Mouse (Mus musculus) hindbrain, embryonic 15.5 days (tissue): ENCODE data around the gene Cfb. TPM values are rescaled to one million over a fixed set of nuclear protein-coding genes. Genes with fewer than 3 reads are reported as not detected.

Experiments
- ATAC-seq: fragments of 200-750 bp; cut with Nextera tagmentation; 2 replicates; pipeline ENCODE4 v1.8.0; 2017; ENCODE audit warnings: low read depth, moderate number of reproducible peaks, moderate TSS enrichment; ENCODE audit not compliant: low FRiP score
- H3K27ac ChIP-seq: fragments of 300-500 bp; sonication (generic); replicated peaks from 2 replicates; pipeline ENCODE4 v1.5.1; 2015; ENCODE audit warnings: mild to moderate bottlenecking, inconsistent platforms
- H3K27me3 ChIP-seq: fragments of 300-500 bp; sonication (generic); 2 replicates; pipeline ENCODE4 v1.6.1; 2015; ENCODE audit warnings: control low read depth, inconsistent platforms
- H3K36me3 ChIP-seq: fragments of 300-500 bp; sonication (generic); 2 replicates; pipeline ENCODE4 v1.6.1; 2015; ENCODE audit warnings: control low read depth, inconsistent platforms
- H3K4me1 ChIP-seq: fragments of 300-500 bp; sonication (generic); replicated peaks from 2 replicates; pipeline ENCODE4 v1.6.1; 2015; ENCODE audit warnings: control low read depth, inconsistent platforms
- H3K4me2 ChIP-seq: fragments of 300-500 bp; sonication (generic); 2 replicates; pipeline ENCODE4 v1.6.1; 2015; ENCODE audit warnings: moderate library complexity, mild to moderate bottlenecking, inconsistent platforms
- H3K4me3 ChIP-seq: fragments of 300-500 bp; sonication (generic); 2 replicates; pipeline ENCODE4 v1.5.1; 2015; ENCODE audit warnings: mild to moderate bottlenecking, inconsistent platforms
- H3K9ac ChIP-seq: fragments of 300-500 bp; sonication (generic); 2 replicates; pipeline ENCODE4 v1.6.1; 2015; ENCODE audit warnings: inconsistent platforms
- H3K9me3 ChIP-seq: fragments of 300-500 bp; sonication (generic); 2 replicates; pipeline ENCODE4 v1.6.1; 2016; ENCODE audit warnings: control low read depth, inconsistent platforms
- WGBS: fragments of 180-500 bp; shearing (Covaris S2); methylation state at CpG from one replicate; pipeline ENCODE4 v1.1.7; 2015; 5-methylcytosine and 5-hydroxymethylcytosine counted together
- polyA plus RNA-seq: library from polyadenylated mRNA; unstranded; fragments of >200 nt; fragmentation: Nextera tagmentation; extraction: Ambion mirVana; gene quantifications from 2 replicates; pipeline ENCODE4 v1.2.1, GENCODE M21; 2015

Cfb gene
- polyA plus RNA-seq, 1 experiment from 2014 or later: 2.5 TPM

DNA sequence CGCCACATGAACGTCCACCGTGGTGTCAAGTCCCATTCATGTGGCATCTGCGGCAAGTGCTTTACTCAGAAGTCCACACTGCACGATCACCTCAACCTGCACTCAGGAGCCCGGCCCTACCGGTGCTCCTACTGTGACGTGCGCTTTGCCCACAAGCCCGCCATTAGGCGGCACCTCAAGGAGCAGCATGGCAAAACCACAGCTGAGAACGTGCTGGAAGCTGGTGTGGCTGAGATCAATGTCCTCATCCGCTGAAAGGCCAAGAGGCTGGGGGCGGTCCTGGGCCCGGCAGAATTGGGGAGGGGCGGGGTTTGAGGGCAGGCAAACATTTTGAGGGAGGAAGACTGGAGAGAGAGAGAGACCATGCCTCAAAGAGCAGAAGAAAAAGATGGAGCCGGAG lies 34.0 kb upstream of the Cfb start:
- no peak for ATAC-seq
- Histone ChIP-seq H3K4me3 (peak overlapping the region; percentile 74; the same call in 1 of the 2 replicates), H3K9me3 (no peaks in the 10 kb centered on the region), H3K27me3 (no peaks in the 10 kb centered on the region), H3K9ac (no peak overlapping the region), H3K27ac (no peak overlapping the region), H3K36me3 (peaks cover 4% of the 10 kb centered on the region), H3K4me2 (peak overlapping the region; percentile 96), H3K4me1 (peaks cover 54% of the 10 kb centered on the region)
- WGBS: 87% methylated on average over 17 of the region's 17 CpGs

DNA sequence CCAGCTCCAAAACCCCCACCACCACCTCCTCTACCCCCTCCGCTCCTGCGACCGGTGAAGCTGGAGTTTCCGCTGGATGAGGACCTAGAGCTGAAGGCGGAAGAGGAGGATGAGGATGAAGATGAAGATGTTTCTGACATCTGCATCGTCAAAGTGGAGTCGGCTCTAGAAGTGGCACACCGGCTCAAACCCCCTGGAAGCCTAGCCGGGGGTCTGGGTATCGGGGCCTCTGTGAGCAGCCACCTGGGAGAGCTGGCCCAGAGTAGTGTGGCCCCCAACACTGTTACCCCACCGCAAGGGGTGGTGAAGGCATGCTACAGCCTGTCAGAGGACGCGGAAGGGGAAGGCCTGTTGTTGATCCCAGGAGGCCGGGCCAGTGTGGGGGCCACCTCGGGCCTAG lies 33.4 kb upstream of the Cfb start:
- no peak for ATAC-seq
- peak overlapping the region; percentile 74 for H3K4me3 ChIP-seq
- H3K27me3 ChIP-seq: no peaks in the 10 kb centered on the region
- WGBS: 90% methylated on average over 15 of the region's 15 CpGs
- peak overlapping the region; percentile 81 for H3K9ac ChIP-seq
- H3K36me3 ChIP-seq: no peaks in the 10 kb centered on the region; the same call in 1 of the 2 replicates
- peaks cover 47% of the 10 kb centered on the region for H3K4me1 ChIP-seq
- H3K4me2 ChIP-seq: peak overlapping the region; percentile 96
- H3K27ac ChIP-seq: peak overlapping the region; percentile 91
- H3K9me3 ChIP-seq: no peaks in the 10 kb centered on the region

DNA sequence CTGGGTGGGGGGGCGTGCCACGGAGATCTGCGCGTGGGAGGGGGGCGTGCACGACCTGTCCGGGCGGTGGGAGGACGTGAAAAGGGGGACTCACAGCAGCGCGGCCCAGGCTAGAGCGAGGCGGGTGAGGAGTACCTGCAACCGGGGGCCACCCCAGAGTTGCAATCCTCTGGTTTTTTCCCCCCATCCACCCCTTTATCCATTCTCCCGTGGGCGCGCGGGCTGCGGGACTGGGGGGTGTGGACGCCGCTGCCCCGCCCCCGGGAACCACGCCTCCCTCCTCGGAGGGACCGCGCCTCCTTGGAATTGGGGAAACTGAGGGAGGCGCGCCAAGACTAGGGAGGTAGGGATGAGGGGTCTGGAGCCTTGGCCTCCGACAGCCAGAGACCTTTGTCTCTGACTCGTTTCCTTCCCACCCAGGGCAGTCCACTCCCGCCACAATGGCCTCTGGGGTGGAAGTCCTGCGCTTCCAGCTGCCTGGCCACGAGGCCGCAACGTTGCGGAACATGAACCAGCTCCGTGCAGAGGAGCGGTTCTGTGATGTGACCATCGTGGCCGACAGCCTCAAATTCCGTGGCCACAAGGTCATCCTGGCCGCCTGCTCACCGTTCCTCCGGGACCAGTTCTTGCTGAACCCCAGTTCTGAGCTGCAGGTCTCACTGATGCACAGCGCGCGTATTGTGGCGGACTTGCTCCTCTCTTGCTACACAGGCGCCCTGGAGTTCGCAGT lies 32.6 kb upstream of the Cfb start:
- H3K4me3 ChIP-seq: peak overlapping the region; percentile 74
- WGBS: 5% methylated on average over 51 of the region's 51 CpGs
- H3K27ac ChIP-seq: peak overlapping the region; percentile 91

DNA sequence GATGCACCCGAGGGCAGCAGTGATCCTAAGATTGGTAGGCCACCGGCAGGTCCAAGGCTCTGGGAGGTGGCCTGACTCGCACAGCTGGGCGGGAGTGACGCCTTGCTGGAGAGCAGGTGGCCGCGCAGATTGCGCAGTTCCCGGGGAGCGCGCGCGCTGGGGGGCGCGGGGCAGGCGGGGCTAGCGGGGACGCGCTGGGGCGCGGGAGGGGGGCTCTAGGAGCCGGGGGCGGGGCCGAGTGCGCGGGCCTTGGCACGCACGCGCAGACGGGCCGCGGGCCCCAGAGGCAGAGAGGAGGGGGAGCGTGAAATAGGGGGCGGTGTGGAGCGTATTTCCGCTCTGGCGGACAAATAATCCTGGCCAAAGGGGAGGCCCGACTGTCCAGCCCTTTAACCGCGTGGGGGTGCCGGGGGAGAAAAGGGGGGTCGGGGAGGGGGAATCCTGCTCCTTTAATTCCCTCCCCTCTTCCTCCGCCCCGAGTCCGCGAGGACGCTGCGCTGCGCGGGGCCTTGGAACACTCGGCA lies 31.8 kb upstream of the Cfb start:
- H3K9ac ChIP-seq: peak overlapping the region; percentile 81
- no peaks in the 10 kb centered on the region for H3K27me3 ChIP-seq
- ATAC-seq: peak; percentile 92
- no peaks in the 10 kb centered on the region for H3K9me3 ChIP-seq
- H3K36me3 ChIP-seq: no peaks in the 10 kb centered on the region; the same call in 1 of the 2 replicates
- H3K4me1 ChIP-seq: peaks cover 35% of the 10 kb centered on the region
- H3K27ac ChIP-seq: peak overlapping the region; percentile 91
- peak overlapping the region; percentile 96 for H3K4me2 ChIP-seq
- WGBS: 0% methylated on average over 16 of the region's 51 CpGs
- H3K4me3 ChIP-seq: peak overlapping the region; percentile 74

More for the DNA sequence above, 32.6 kb upstream of the Cfb start:
- Histone ChIP-seq H3K4me1 (peaks cover 40% of the 10 kb centered on the region), H3K4me2 (peak overlapping the region; percentile 96), H3K27me3 (no peaks in the 10 kb centered on the region), H3K9me3 (no peaks in the 10 kb centered on the region), H3K36me3 (no peaks in the 10 kb centered on the region; the same call in 1 of the 2 replicates), H3K9ac (peak overlapping the region; percentile 81)
- ATAC-seq: peak; percentile 31

DNA sequence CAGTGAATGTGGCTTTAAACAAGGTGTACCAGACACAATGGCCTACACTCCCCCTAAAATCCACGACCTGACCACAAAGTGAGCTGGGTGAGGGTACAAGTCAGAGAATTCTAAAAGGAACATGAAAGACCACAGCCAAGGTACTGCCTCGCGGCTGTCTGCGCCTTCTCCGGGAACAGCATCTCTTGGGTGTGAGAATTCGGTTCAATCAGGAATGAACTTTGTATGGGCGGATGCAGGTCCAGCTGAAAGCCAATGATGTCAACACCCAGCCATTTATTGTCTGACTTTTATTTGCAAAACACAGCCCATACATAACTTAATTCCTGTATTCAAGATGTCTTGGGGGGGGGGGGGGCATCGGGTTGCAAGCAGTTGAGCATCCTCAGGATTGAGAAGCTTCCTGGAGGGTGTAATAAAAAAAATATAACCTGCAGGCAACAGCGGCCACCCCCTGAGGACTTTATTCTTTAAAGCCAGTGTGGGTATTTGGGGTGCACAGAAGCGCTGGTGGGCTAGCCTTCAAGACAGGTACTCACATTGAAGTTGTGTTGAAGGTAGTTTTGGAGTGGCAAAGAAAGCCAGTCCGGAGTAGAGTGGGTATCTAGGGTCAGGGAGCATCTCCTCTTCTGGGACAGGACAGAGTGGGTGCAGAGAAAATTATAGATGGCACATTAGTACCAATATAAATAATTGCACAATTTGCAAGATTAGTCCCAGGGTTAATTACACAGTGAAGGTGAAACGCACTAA lies 30.9 kb upstream of the Cfb start:
- peaks cover 35% of the 10 kb centered on the region for H3K4me1 ChIP-seq
- H3K4me3 ChIP-seq: peak overlapping the region; percentile 74
- H3K9me3 ChIP-seq: no peaks in the 10 kb centered on the region
- WGBS: 74% methylated on average over 12 of the region's 12 CpGs
- H3K27me3 ChIP-seq: no peaks in the 10 kb centered on the region
- H3K4me2 ChIP-seq: peak overlapping the region; percentile 96
- peak overlapping the region; percentile 51 for H3K9ac ChIP-seq
- no peak for ATAC-seq
- peak overlapping the region; percentile 91 for H3K27ac ChIP-seq
- no peaks in the 10 kb centered on the region; the same call in 1 of the 2 replicates for H3K36me3 ChIP-seq

DNA sequence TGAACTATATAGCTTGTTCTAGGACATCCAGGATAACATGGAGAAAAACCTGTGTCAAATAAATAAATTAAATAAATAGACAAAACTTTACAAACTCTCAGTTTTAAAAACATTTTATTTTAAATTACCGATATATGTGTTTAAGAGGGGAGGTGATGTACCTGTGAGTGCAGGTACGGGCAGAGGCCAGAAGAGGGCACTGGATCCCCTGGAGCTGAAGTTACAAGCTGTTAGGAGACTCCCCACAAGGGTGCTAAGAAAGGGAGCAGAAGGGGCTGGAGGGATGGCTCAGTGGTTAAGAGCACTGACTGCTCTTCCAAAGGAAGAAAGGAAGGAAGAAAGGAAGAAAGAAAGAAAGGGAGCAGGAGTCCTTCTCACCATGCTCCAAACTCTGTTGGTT lies 29.1 kb upstream of the Cfb start:
- H3K4me1 ChIP-seq: peaks cover 20% of the 10 kb centered on the region
- H3K27me3 ChIP-seq: no peaks in the 10 kb centered on the region
- no peaks in the 10 kb centered on the region; the same call in 1 of the 2 replicates for H3K36me3 ChIP-seq

DNA sequence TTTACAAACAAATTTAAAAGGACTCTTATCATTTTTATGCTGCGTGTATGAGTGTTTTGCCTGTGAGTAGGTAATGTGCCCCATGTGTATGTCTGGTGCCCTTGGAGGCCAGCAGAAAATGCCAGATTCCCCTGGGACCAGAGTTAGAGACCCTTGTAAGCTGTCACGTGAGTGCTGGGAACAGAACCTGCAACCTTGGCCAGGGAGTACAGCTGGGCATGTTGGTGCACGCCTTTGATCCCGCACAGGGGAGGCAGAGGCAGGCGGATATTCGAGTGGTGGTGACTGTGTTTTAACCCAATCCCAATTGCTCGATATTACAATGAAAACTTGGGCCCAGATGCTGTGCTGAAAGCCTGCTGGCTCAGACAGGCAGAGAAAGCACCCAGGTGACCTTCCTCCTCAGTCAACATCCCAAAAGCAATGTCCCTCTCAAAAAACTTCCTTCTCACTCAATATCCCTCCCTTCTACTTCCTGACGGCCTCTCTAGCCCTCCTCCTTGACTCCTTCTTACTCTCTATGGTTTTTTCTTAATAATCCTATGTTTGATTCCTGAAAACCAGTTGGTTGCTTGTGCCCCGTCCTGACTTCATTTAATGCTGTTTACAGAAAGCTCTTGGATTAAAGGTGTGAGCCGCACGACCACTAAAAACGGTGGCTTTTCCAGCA lies 27.9 kb upstream of the Cfb start:
- Histone ChIP-seq H3K27me3 (no peaks in the 10 kb centered on the region), H3K4me1 (peaks cover 8% of the 10 kb centered on the region), H3K36me3 (no peaks in the 10 kb centered on the region), H3K4me2 (no peak overlapping the region), H3K27ac (no peak overlapping the region), H3K4me3 (no peak overlapping the region), H3K9me3 (no peaks in the 10 kb centered on the region), H3K9ac (no peak overlapping the region)
- 87% methylated on average over 12 of the region's 12 CpGs for WGBS
- no peak for ATAC-seq

More for the DNA sequence above, 29.1 kb upstream of the Cfb start:
- Histone ChIP-seq H3K4me2 (no peak overlapping the region), H3K27ac (no peak overlapping the region), H3K9ac (no peak overlapping the region), H3K4me3 (no peak overlapping the region), H3K9me3 (no peaks in the 10 kb centered on the region)
- ATAC-seq: no peak
- WGBS: 97% methylated on average over 2 of the region's 2 CpGs

DNA sequence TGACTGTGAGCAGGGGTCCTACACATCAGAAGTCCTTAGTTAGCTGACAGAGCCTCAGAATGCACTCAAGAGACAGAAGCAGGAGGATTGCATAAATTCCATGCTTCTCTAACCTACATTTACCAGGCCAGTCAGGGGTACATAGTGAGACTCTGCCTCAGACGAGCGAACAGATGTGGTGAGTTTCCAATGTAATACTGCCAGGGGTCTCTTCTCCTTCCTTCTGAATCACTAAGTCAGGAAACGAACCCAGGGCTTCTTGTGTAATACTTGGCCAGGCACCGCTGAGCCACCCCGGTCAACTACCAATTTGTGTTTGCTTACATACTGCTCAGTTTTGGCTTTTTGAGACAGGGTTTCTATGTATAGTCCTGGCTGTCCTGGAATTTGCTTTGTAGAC lies 25.6 kb upstream of the Cfb start:
- Histone ChIP-seq H3K4me3 (no peak overlapping the region), H3K27ac (no peak overlapping the region), H3K27me3 (no peaks in the 10 kb centered on the region), H3K36me3 (no peaks in the 10 kb centered on the region), H3K4me1 (no peaks in the 10 kb centered on the region), H3K4me2 (no peak overlapping the region), H3K9me3 (no peaks in the 10 kb centered on the region), H3K9ac (no peak overlapping the region)
- WGBS: 86% methylated on average over 5 of the region's 5 CpGs
- no peak for ATAC-seq

DNA sequence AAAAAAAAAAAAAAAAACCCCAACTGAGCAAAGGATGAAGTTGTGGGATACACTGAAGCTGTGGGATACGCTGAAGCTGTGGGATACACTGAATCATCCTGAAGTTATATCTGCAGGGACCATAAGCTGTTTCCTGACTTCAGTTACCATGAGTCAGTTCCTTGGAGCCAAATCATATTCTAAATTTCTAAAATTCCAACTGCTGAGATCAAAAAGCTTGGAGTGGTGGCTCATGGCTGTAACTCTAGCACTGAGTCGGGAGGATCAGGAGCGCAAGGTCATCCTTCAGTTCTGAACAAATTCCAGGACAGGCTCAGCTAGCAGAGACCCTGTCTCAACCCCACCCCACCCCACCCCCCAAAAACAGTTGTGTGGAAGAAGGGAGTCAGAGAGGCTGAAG lies 23.3 kb upstream of the Cfb start:
- Histone ChIP-seq H3K4me1 (no peaks in the 10 kb centered on the region), H3K4me3 (no peak overlapping the region), H3K36me3 (no peaks in the 10 kb centered on the region), H3K9ac (no peak overlapping the region), H3K27ac (no peak overlapping the region), H3K27me3 (peaks cover 8% of the 10 kb centered on the region; the same call in 1 of the 2 replicates), H3K4me2 (no peak overlapping the region), H3K9me3 (no peaks in the 10 kb centered on the region)
- ATAC-seq: no peak
- 88% methylated on average over 3 of the region's 3 CpGs for WGBS

DNA sequence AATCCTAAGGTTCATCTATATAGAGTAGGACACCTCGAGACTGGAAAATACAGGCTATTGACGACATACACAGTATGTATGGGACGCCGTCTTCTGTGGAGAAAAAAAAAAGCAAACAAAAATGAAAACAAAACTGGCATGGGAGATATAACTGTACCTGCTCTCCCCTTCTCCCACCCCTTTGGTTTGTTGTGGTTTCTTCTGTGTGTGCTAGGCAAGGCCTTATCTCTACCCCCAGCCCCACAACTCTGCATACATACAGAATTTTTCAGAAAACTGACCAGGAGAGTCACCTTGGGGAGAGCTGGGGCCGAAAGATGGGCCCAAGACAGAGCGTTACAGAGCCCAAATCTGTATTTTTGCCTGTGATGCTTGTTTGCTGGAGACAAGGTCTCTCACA lies 22.4 kb upstream of the Cfb start:
- H3K4me1 ChIP-seq: no peaks in the 10 kb centered on the region
- H3K9ac ChIP-seq: no peak overlapping the region
- H3K36me3 ChIP-seq: no peaks in the 10 kb centered on the region
- H3K27ac ChIP-seq: no peak overlapping the region
- 87% methylated on average over 6 of the region's 6 CpGs for whole genome bisulfite sequencing
- H3K4me2 ChIP-seq: no peak overlapping the region
- no peaks in the 10 kb centered on the region for H3K9me3 ChIP-seq
- ATAC-seq: no peak
- H3K27me3 ChIP-seq: peaks cover 8% of the 10 kb centered on the region; the same call in 1 of the 2 replicates
- H3K4me3 ChIP-seq: no peak overlapping the region

DNA sequence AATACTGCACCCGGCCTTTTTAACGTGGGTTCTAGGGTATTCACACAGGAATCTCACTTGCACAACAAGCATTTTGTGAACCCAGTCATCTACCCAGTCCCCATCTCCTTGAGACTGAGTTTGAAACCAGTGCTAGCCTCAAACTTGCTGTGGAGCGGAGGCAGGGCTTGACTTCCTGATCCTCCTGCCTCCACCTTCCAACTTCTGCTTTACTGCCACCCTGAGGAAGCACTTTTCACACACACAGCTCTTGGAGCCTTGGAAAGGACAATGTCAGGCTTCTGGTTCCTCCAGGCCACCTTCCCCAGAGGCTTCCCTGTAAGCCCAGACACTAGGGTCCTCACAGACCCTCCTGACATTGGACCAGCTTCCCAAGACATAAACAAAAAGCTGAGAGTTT lies 21.0 kb upstream of the Cfb start:
- Histone ChIP-seq H3K9me3 (no peaks in the 10 kb centered on the region), H3K4me3 (no peak overlapping the region), H3K36me3 (no peaks in the 10 kb centered on the region), H3K27ac (no peak overlapping the region), H3K27me3 (peaks cover 8% of the 10 kb centered on the region; the same call in 1 of the 2 replicates), H3K9ac (no peak overlapping the region), H3K4me2 (no peak overlapping the region), H3K4me1 (no peaks in the 10 kb centered on the region)
- WGBS: 54% methylated on average over 3 of the region's 3 CpGs
- ATAC-seq: no peak; the same call in 1 of the 2 replicates
